Mouse (Mus musculus): ENCODE measurements at regions not wholly inside any gene's neighbourhood (a gene's known extent, or its start where the extent isn't known, plus 50 kb on each side); places are given as distances from the start of the nearest gene placed in this dataset.

DNA sequence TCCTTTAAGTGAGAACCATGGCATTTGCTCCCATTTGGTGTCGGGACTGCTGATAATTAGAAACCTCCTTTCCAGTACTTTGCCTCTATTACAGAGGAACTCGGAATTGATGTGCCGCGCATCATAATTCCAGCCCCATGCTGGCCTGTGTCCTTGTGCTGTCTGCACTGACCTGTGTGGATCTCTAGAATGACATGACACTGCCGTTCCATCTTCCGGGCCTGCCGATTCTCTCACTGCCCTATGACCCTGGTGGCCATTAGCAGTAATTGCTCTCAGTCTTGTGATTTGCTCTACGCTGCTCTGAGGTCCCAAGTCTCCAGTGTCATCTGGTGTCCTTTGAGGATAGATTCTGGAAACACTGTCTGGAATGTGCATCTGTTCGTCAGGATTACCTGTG is 295.7 kb upstream of the Arglu1 start:
- Histone ChIP-seq H3K27ac (no peak overlapping the region), H3K4me3 (no peak overlapping the region)
- DNase-seq = no peak
- intact Hi-C loops (cut with DNase I) = no loop called here
- 0 out of 2 replicates have a peak, but pooled peaks have one; percentile 1 for TF ChIP-seq CTCF (IDR thresholded peaks at IDR 0.05)

DNA sequence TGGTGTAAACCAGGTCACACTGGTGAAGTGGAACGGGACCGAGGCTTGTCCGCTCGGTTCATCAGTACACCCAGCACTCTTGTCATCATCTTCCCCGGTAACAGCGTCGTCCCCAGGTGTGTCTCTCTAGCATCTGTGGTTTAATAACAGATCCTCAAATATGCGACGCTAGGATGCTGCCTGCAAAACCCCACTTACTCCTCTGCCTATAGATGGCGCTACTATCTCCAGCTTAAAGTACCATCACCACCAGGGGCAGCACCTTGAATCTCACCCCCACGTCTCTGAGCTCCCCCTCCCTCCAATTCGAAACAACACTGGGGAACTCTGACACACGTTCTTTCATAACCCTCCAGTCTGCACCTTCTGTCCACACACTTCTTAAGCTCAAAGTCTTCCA is 295.1 kb upstream of the Arglu1 start:
- intact Hi-C loops (cut with DNase I) = no loop called here
- peak; percentile 13; the same call in 1 of the 2 replicates for TF ChIP-seq CTCF (IDR thresholded peaks at IDR 0.05)
- H3K4me3 ChIP-seq = no peak overlapping the region
- no peak for DNase-seq
- H3K27ac ChIP-seq = no peak overlapping the region

DNA sequence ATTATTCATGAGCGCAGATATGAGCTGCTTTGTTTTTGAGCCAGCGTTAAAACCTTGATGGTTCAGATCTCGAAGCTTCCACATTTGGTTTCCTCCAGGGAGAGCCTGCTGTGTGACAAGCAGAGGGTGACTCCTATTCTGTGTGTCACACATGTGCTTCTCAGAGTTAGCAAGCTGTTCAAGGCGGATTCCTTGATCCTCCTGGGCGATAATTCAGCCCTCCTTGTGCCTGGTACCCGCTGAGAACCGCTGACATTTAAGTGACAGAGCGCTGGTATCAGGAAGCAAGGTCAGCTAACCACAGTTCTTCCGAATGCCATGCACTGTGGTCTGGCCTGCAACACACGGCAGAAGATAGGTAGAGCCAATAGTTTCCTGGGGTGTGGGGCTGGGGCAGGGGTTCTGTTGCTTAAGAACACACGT is 294.5 kb upstream of the Arglu1 start:
- TF ChIP-seq CTCF (IDR thresholded peaks at IDR 0.05) = no peak
- DNase-seq = no peak
- intact Hi-C loops (cut with DNase I) = no loop called here
- no peak overlapping the region for H3K4me3 ChIP-seq
- H3K27ac ChIP-seq = no peak overlapping the region

DNA sequence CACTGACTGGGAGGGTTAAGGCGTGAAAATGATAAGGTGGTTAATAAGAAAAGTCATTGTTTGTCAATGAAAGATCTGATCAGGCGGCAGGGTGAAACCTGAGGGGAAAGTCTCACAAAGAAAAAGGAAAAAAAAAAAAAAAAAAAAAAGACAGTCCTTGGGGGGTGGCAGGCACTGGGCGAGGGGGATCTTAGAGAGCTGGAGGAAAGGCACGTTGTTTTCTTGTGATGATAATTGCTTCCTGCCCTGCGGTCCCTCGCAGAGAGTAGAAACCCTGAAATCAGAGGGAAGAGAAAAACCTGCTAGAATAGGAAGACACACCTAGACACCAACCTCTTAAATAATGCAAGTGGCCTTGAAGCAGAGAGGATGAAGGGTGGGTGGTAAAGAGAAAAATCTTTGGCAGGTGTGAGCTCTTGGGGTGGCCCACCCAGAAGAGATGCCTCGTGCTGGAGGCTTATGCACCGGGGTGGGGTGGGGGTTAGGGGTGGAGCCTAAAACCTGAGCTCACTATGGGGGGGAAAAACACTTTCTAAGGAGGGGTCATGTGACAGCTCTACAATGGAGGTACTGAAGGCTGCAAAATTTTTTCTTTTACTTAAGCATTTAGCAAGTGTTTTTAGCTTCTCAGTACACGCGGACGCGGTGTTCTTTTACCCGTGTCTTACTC is 294.0 kb upstream of the Arglu1 start:
- intact Hi-C loops (cut with DNase I) = no loop called here
- no peak for TF ChIP-seq CTCF (IDR thresholded peaks at IDR 0.05)
- no peak for DNase-seq
- H3K4me3 ChIP-seq = no peak overlapping the region
- no peak overlapping the region for H3K27ac ChIP-seq

DNA sequence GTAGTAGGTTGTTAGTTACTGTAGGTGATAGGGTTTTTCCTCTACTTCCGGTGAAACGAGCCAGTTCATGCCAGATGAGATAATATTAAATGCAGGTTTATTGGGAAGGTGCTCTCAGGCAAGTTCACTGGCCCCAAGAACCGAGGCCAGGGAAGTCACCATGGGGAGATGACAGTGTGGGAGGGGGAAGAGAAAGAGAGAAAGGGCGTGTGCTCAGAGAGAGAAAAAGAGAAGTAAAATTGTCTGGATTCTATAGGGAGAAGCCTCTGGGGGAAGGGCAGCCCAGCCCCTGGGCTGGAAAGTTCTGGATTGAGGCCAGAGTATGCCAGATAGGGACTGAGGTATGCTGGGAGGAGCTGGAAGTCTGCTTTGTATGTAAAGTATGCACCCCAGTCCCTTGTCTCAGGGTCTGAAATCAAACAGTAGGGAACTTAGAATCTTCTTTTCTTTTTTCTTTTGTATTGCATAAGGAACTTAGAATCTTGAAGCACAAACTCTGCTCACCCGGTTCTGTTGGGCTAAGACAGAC is 292.9 kb upstream of the Arglu1 start:
- intact Hi-C loops (cut with DNase I) = no loop called here
- Histone ChIP-seq H3K27ac (no peak overlapping the region), H3K4me3 (no peak overlapping the region)
- no peak for TF ChIP-seq CTCF (IDR thresholded peaks at IDR 0.05)
- no peak for DNase-seq

DNA sequence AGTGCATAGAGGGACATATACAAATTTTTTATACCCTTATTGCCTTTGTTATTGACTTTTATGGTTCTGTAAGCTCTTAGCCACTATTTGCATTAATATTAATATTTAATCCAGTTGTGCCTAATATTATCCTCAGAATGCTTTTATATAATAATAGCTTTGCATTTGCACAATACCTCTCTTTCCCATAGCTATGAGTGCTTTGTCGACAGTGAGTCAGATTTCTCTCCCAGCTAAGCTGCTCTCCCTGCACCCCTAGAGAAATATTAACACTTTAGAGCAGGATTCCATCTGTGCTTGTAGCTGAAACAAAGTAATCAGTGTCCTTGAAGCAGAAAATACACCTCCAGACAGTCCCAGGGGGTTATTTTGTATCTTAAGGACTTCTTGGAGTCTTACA is 288.6 kb upstream of the Arglu1 start:
- no peak overlapping the region for H3K27ac ChIP-seq
- DNase-seq = no peak
- intact Hi-C loops (cut with DNase I) = no loop called here

DNA sequence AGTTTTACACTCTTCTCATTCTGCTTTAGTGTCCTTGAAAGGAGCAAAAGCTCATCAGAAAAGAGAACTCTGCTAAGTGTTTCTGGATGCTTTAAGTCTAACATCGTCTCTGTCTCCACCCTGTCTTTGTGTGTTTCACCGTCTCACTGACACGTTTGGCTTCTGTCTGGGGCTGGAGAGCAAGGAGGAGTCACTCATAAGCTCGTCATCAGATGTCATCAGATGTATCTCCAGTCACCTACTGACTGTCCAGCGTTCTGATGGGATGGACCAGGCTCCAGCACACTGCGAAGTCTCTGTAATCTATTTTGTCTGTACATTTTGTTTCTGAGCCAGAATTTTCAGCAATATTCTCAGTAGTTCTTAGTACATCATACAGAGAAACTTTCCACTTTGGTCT is 283.4 kb upstream of the Arglu1 start:
- Histone ChIP-seq H3K27ac (no peak overlapping the region), H3K4me3 (no peak overlapping the region)
- intact Hi-C loops (cut with DNase I) = no loop called here
- DNase-seq = no peak
- no peak for TF ChIP-seq CTCF (IDR thresholded peaks at IDR 0.05)

More for the DNA sequence above, 288.6 kb upstream of the Arglu1 start:
- H3K4me3 ChIP-seq = no peak overlapping the region
- no peak for TF ChIP-seq CTCF (IDR thresholded peaks at IDR 0.05)

DNA sequence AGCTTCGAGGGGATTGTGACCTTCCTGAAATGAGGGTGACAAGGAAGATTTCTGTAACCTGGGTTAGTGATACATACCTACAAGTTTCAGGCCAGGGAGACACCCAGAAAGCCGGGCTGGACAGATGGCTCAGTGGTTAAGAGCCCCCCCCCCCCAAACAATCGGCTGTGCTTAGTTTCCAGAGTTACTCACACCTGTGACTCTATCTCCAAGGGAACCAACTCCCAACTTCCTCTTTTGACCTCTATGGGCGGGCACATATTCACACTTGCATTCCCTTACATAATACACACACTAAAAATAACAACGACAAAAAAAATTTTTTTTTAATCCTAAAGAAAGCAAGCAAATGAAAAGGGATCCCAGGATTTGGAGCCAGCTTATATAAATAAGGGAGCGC is 283.0 kb upstream of the Arglu1 start:
- Histone ChIP-seq H3K4me3 (no peak overlapping the region), H3K27ac (no peak overlapping the region)
- intact Hi-C loops (cut with DNase I) = no loop called here
- DNase-seq = no peak
- TF ChIP-seq CTCF (IDR thresholded peaks at IDR 0.05) = no peak

DNA sequence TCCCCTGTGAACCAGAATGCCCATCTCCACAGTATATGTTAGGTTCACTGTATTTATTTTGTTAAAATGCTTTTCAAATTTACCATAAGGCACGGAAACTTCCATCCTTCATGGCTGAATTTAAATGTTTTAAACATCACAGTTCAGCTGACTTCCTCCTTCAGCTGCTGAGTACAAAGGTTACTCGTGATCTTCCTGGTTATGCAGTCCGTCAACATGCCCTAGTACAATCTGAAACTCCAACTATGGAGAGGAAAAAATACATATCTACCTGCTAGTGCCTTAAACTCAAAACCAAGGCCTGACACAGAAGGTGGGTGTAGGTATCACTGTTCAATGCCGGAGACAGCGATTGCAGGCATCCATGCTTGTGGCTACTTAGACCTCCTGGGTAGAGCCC is 280.5 kb upstream of the Arglu1 start:
- Histone ChIP-seq H3K4me3 (no peak overlapping the region), H3K27ac (no peak overlapping the region)
- TF ChIP-seq CTCF (IDR thresholded peaks at IDR 0.05) = no peak
- intact Hi-C loops (cut with DNase I) = no loop called here
- DNase-seq = no peak

DNA sequence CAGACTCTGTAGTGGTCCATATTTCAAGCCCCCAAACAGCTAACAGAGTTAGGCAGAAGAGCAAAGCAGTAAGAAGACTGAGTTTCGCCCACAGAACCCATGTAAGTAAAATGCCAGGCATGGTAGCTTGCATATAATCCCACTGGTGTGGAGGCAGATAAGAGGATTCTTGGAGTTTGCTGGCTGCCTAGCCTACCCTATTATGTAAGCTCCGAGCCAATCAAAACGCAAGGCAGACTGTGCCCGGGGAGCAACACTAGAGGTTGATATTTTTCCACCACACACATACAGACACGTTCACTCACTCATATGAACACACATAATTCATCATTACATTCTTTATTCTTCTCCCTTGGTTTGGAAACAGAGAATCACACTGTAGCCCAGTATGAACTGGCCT is 280.0 kb upstream of the Arglu1 start:
- DNase-seq = no peak
- intact Hi-C loops (cut with DNase I) = no loop called here
- no peak for TF ChIP-seq CTCF (IDR thresholded peaks at IDR 0.05)
- H3K4me3 ChIP-seq = no peak overlapping the region
- no peak overlapping the region for H3K27ac ChIP-seq

DNA sequence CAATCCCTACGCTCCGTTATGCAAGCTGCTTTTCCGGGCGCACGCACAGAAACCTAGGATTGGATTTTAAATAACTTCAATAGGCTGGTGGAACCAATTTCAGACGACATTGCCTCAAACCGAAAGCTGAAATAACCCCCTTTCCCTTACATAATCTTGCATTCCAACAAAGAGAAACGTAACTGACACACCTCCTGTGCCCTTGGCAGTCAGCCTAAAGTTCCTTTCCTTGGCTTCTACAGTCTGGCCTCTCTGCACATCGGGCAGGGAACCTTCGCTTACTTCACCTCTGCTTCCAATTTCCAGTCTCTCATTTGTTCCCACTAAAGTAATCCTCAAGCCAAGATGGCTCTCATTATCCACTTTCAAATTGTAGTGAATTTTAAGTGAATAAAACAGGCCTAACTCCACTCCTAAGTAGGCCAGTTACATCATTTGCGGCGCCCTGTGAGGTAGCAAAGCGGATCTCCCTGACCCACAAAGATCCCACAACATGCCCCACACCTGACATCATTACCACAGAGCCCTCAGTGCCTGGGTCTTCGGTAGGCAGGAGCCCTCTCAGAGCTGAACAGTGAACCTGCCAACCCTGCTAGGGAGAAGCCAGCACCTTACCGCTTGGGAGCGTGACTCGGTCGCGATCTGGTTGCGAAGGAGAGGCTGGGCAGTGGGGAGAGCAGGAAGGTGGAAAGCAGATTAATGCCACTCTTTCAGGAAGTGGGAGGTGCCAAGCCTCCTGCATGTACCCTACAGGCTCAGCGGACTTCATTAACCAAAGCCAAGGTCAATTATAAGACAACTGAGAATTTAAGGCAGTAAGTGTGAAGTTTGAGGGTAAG is 279.0 kb upstream of the Arglu1 start:
- Histone ChIP-seq H3K27ac (peak overlapping the region; percentile 50; the same call in 1 of the 2 replicates), H3K4me3 (peak overlapping the region; percentile 49)
- DNase-seq = peak; percentile 27
- no peak for TF ChIP-seq CTCF (IDR thresholded peaks at IDR 0.05)
- intact Hi-C loops (cut with DNase I) = no loop called here

DNA sequence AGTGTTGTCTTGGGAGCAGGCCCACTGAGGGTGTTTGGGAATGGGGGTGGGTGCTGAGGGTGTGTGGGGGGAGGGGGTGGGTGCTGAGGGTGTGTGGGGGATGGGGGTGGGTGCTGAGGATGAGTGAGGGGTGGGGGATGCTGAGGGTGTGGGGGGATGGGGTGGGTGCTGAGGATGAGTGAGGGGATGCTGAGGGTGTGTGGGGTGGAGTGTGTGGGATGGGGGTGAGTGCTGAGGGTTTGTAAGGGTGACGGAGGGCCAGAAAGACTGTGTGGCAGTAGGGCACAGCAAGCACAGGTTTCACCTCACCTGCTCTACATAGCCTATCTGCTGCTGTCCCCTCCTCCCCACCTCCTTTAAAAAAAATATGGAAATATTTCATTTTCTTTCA is 276.3 kb upstream of the Arglu1 start:
- intact Hi-C loops (cut with DNase I) = no loop called here
- Histone ChIP-seq H3K27ac (no peak overlapping the region), H3K4me3 (no peak overlapping the region)
- DNase-seq = no peak
- TF ChIP-seq CTCF (IDR thresholded peaks at IDR 0.05) = no peak

DNA sequence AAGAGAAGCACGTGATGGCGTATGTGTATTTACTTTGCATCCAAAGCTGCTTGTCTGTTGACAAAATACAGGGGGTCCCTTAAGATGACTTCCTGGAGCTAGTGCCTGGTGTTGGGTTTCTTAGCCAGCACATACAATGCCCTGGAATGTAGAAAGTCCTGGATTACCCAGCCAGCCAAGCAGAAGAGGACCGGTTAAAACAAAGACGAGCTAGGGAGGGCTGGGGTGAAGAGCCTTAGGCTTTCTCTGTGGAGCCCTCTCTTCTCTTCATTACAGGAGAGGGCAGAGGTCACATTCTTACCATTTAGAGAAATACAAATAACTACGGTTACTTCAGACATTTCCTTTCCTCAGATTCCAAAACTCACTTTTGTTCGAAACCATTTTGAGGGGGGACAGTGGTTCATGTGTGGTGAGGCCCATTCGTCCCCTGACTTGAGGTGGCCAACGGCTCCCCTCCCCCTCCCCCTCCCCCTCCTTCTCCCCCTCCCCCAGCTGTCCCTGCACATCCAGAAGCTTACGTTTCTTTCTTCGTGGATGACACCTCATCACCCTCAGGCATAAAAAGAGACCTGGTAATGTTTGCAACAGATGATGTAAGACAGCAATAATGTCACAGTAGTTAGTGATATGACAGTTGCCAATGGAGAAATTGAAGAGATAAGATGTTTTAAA is 275.8 kb upstream of the Arglu1 start:
- H3K4me3 ChIP-seq = no peak overlapping the region
- no peak for TF ChIP-seq CTCF (IDR thresholded peaks at IDR 0.05)
- H3K27ac ChIP-seq = no peak overlapping the region; the same call in 1 of the 2 replicates
- no peak for DNase-seq
- intact Hi-C loops (cut with DNase I) = no loop called here
